Mouse (Mus musculus): ENCODE data around the gene 1700069L16Rik. TPM values are rescaled to one million over a fixed set of nuclear protein-coding genes. Genes with fewer than 3 reads are reported as not detected.

1700069L16Rik gene
- total RNA-seq, 2 experiments from 2014 or later, result not detected

DNA sequence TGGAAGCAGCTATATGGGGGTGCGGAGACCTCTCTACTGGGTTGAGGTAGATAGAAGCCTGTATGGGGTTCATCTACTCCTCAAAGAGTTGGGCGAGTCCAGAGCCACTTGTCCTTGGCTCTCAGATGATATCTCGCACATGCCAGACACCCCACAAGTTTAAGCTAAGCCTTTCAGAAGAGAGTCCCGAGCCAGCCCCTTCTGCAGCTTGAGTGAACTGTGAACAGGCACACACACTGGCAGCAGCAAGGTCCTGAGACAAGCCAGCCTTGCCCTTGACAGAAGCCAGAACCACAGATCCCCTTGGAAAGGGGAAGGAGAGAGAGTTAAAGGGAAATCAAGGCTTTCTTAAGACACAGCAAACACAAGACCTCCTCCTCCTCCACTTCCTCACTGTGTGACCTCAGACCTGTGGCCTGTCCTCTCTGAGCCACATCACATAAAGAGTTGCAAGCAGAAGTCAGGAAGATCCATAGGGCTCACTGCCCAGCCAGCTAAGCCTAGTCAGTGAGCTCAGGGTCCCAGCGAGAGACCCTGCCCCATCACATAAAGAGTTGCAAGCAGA, 75.8 kb downstream of the 1700069L16Rik start:
- DNase-seq (ENCODE audit: low spot score in 2 of 2), result no peak

DNA sequence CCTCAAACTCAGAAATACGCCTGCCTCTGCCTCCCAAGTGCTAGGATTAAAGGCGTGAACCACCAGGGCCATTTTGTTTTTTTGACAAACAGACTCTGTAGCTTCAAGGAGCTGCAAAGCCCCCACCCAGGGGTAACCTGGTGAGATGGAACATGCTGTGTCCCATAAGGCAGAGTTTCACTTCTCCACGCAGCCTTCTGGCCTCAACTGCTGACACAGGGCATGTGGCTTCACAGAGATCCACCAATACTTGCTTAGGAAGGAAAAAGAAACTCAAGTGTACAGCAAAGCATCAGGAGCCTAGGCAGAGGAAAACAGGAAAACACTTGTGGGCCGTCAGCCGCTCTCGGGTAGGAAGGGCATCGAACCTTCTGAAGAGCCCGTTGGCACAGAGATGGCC, 77.4 kb downstream of the 1700069L16Rik start:
- DNase-seq (ENCODE audit: low spot score in 2 of 2), result no peak

DNA sequence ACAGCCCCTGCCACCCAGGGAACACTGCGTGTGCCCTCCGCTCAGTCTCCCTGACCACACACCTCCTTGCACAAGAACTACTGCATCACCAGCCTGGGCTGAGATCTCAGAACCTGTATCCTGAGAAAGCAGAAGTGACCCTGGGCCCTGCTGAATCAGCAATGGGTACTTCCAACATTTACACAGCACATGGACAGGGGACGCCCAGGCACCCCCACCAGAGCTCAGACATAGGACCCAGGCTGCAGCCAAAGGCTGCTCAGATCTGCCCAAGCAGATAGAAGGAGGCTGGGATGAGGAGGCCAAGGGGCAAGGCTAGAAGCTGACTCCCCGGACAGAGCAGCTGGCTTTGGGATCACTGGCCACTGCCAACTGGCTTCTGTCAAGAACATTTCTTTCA, 80.1 kb downstream of the 1700069L16Rik start:
- DNase-seq (ENCODE audit: low spot score in 2 of 2), result no peak

DNA sequence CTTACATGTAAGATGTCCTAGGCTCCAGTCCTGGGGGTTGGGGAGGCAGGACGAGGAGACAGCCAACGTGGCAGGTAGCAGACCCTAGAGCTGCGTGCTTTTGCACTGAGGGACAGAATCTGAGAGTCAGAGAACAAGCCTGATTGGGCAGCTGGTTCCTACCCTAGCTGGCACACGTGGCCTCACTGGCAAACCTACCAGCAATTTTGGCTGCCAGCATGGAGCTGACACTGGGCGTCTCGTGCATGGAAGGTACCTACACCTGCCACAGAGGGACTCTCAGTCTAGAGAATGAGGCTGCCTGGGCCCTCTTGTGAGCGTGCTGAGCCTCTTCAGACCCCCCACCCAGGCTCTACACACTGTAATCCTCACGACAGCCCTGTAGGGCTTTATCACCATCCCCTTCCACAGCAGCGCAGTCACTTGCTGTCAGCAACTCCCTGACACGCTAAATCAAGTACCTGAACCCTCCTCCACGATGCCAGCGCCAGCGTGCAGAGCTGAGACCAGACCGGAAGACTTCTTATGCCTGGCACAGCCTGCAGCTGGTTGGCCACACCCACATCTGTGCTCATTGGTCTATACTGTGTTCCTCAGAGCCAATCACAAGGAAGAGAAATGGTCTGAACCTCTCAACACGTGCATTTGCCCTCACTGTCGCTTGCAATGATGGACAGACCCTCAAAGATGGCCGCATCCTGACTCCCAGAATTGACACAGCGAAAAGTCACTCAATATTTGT, 81.3 kb downstream of the 1700069L16Rik start:
- no peak for DNase-seq (ENCODE audit: low spot score in 2 of 2)

Other genes with a start within 250 kb of the 1700069L16Rik start
- 10 to 100 TPM; 78.5 to 78.8 TPM for gene Wscd2, start 234.4 kb downstream of the 1700069L16Rik start, total RNA-seq (2021)
- gene Cmklr1, start 74.3 kb downstream of the 1700069L16Rik start, total RNA-seq (2021), result 1 to 10 TPM; 2.8 to 5.1 TPM
- 10 to 100 TPM in 1 of 2 experiments, 1 to 10 TPM in 1; 9.6 to 12.0 TPM for gene Ficd, start 11.0 kb upstream of the 1700069L16Rik start, total RNA-seq (2021)
- 10 to 100 TPM; 35.0 to 37.5 TPM for gene Sart3, start 47.7 kb upstream of the 1700069L16Rik start, total RNA-seq (2021)
- gene Iscu, start 48.0 kb upstream of the 1700069L16Rik start, total RNA-seq (2021), result 10 to 100 TPM; 89.1 to 98.0 TPM
- gene Tmem119, start 75.7 kb upstream of the 1700069L16Rik start, total RNA-seq (2021), result 10 to 100 TPM; 20.7 to 22.6 TPM
- 10 to 100 TPM; 26.5 to 29.3 TPM for gene Selplg, start 107.9 kb upstream of the 1700069L16Rik start, total RNA-seq (2021)
- gene Coro1c, start 184.0 kb upstream of the 1700069L16Rik start, total RNA-seq (2021), result 10 to 100 TPM; 87.9 to 94.2 TPM